Mouse (Mus musculus) urinary bladder, adult 2 months (tissue): ENCODE measurements around the gene Rpl3. TPM values are rescaled to one million over a fixed set of nuclear protein-coding genes. Genes with fewer than 3 reads are reported as not detected.

Experiments used
- DNase-seq: peaks from one replicate; pipeline ENCODE4 v3.0.0; 2022; ENCODE audit warnings: low spot score
- polyA plus RNA-seq: library from polyadenylated mRNA; depleted of rRNA; stranded (reverse); fragments of >200 nt; gene quantifications from 2 replicates; pipeline ENCODE4 v1.2.3, GENCODE M21; 2012; rRNA removed

Rpl3 gene
- polyA plus RNA-seq, 1 experiment, result 1,075 TPM

DNA sequence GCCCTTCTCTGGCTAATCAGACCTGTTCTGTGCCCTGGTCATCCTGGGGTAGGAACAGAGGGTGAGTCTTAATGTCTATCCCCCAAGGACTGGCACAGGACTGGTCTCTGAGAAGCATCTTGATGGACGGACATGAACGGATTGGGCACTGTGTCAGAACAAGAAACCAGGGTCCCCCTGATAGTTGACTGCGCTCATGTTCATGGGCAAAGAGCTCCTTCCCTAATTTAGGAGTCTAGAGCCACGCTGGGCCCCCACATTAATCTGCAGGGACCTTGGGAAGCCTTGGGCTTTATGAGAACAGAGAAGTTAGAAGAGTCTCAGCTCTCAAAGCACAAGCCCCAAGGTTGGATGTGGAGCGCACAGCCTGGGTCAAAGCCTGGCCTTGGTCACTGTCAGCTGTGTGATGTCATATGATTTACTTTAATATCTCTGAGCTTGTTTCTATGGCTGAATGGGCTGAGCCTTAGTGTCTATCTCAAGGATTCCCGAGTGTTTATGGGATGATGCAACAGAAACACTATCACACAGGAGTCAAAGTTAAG lies 56.3 kb downstream of the Rpl3 start:
- DNase-seq, result no peak

DNA sequence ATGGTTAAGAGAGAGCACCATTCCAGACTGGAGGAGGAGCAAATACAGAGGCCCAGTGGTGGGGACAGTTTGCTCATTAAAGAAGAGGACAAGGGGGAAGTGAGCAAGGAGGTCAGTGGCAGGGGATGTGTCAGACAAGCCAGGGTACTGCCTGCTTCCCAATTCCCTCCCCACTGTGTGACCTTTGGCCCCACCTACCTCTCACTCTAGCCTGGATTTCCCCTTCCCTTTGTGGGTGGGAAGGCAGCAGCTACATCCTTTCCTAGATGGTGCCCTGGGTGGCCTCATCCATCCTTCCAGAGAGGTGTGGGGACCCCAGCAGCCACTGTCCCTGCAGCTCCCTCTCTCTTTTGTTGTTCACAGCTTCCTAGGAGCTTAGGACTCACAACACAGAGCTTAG lies 56.8 kb downstream of the Rpl3 start:
- DNase-seq, result no peak

DNA sequence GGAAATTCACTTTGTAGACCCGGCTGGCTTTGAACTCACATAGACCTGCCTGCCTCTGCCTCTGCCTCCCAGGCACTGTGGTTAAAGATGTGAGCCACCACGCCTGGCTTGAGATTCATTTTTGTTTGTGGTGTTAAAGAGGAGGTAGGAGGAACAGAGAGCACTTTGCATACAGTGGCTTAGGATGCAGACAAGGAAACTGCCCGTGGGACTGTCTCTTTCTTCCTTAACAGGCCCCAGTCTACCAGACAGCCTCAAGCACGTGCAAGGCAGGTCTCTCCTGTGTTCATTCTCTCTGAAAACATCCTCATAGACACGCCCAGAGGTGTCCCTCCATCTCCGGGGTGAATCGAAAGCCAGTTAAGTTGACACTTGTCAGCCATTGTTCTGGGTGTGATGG lies 57.3 kb downstream of the Rpl3 start:
- no peak for DNase-seq

DNA sequence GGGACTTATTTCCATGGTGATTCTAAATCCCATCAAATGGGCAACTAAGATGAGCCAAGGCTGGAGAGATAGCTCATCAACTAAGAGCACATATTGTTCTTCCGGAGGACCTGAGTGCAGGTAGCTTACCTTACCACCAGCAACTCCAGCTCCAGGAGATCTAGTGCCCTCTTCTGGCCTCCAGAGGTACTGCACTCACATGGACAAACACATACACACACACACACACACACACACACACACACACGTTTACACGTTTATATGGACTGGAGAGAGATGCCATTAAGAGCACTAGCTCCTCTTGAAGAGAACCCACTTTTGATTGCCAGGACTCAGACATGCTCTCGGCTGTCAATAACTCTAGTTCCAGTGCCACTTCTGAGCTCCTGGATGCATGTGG lies 60.5 kb downstream of the Rpl3 start:
- no peak for DNase-seq

DNA sequence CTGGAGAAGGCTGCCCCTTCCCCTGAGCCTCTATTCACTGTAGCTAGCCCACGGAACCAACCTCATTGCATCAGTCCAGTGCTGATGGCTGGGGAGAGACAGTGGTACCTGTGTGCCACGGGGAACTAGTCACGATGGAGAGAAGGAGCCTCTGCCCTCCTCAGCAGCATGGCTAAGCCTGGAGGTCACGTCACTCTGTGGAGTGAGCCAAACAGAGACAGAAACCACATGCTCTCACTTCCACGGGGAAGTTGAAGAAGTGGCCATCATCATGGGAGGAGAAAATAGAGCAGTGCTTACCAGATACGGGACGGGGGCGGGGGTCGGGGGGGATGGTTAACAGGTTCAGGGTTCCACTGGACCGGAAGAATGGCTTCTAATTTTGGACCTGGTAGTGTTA lies 61.3 kb downstream of the Rpl3 start:
- no peak for DNase-seq

DNA sequence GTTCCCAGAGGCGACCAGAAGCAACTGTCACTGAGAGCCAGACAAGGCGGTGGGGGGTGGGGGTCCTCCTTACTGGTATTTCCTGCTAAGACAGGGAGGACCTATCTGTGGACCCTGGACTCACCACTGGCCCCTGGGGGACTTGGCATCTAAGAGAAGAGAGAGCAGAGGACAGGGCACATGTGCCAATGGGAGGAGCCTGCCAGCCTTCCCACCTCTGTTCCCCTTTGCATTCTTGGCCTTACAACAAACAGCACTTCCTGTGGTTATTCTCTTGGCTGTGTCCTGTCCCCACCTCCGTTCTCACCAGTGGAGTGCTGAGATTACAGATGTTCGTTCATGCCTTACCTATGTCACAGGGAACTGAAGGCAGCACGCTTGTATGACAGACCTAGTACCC lies 62.8 kb downstream of the Rpl3 start:
- DNase-seq, result no peak

Other genes starting within 250 kb of the Rpl3 start
- 59.2 and 62.1 TPM in 2 replicates for gene Apobec3, start 200.2 kb downstream of the Rpl3 start, polyA plus RNA-seq
- 57.3 and 57.6 TPM in 2 replicates for gene Cbx7, start 120.7 kb downstream of the Rpl3 start, polyA plus RNA-seq
- 12.3 and 14.5 TPM in 2 replicates for gene Pdgfb, start 76.9 kb downstream of the Rpl3 start, polyA plus RNA-seq
- 54.2 and 62.1 TPM in 2 replicates for gene Syngr1, start 534 bp downstream of the Rpl3 start, polyA plus RNA-seq
- gene Tab1, start 41.3 kb upstream of the Rpl3 start, polyA plus RNA-seq, result 33.5 and 36.7 TPM in 2 replicates
- 62.9 and 73.1 TPM in 2 replicates for gene Mgat3, start 81.9 kb upstream of the Rpl3 start, polyA plus RNA-seq
- gene Mief1, start 142.2 kb upstream of the Rpl3 start, polyA plus RNA-seq, result 10.6 and 15.1 TPM in 2 replicates
- not detected in 2 replicates for gene AC140267.1, start 144.0 kb upstream of the Rpl3 start, polyA plus RNA-seq
- 211 and 346 TPM in 2 replicates for gene Atf4, start 163.3 kb upstream of the Rpl3 start, polyA plus RNA-seq
- gene Rps19bp1, start 172.4 kb upstream of the Rpl3 start, polyA plus RNA-seq, result 27.1 and 30.9 TPM in 2 replicates
- 0.01 and 0.03 TPM in 2 replicates for gene Cacna1i, start 195.4 kb upstream of the Rpl3 start, polyA plus RNA-seq